Mouse (Mus musculus) adrenal gland, postnatal 14 days (tissue): ENCODE data around the gene Ispd. TPM values are rescaled to one million over a fixed set of nuclear protein-coding genes. Genes with fewer than 3 reads are reported as not detected.

Source experiments
- DNase-seq: peaks from one replicate; pipeline ENCODE4 v3.0.0; 2021; ENCODE audit warnings: mixed read lengths
- total RNA-seq: library from RNA; stranded (reverse); gene quantifications from 2 replicates; pipeline ENCODE4 v1.2.3, GENCODE M21; 2021

Gene Ispd
- total RNA-seq, 1 experiment from 2014 or later = 6.2 TPM

- DNase-seq = peak; percentile 48
Measured at GRCm38 (mm10) chr12:36713866-36714662, 332.8 kb downstream of the Ispd start.

GRCm38 (mm10) chr12:36717526-36717925 is 336.3 kb downstream of the Ispd start:
- no peak for DNase-seq

GRCm38 (mm10) chr12:36718417-36718816 is 337.2 kb downstream of the Ispd start:
- DNase-seq = no peak

- DNase-seq = no peak
Measured at GRCm38 (mm10) chr12:36719074-36719473, 337.8 kb downstream of the Ispd start.

- DNase-seq = no peak
Measured at GRCm38 (mm10) chr12:36720779-36721178, 339.5 kb downstream of the Ispd start.

GRCm38 (mm10) chr12:36721223-36721622 is 340.0 kb downstream of the Ispd start:
- no peak for DNase-seq

GRCm38 (mm10) chr12:36722754-36723153 is 341.5 kb downstream of the Ispd start:
- DNase-seq = no peak

GRCm38 (mm10) chr12:36723302-36723701 is 342.1 kb downstream of the Ispd start:
- no peak for DNase-seq

GRCm38 (mm10) chr12:36724297-36724696 is 343.0 kb downstream of the Ispd start:
- DNase-seq = no peak

GRCm38 (mm10) chr12:36725250-36725649 is 344.0 kb downstream of the Ispd start:
- no peak for DNase-seq

- DNase-seq = no peak
Measured at GRCm38 (mm10) chr12:36726026-36726425, 344.8 kb downstream of the Ispd start.

GRCm38 (mm10) chr12:36733673-36734371 is 352.6 kb downstream of the Ispd start:
- DNase-seq = no peak

Other genes starting within 250 kb of the Ispd start
- gene Ankmy2, start 224.3 kb upstream of the Ispd start, total RNA-seq = 28.4 and 32.3 TPM in 2 replicates
- gene Bzw2, start 223.4 kb upstream of the Ispd start, total RNA-seq = 33.4 and 43.9 TPM in 2 replicates
- gene Lrrc72, start 128.1 kb upstream of the Ispd start, total RNA-seq = not detected in 2 replicates
- gene Sostdc1, start 67.3 kb upstream of the Ispd start, total RNA-seq = 1.9 and 2.2 TPM in 2 replicates
- gene D630036H23Rik, start 731 bp downstream of the Ispd start, total RNA-seq = 1.1 and 2.3 TPM in 2 replicates